Mouse (Mus musculus) intestine, embryonic 16.5 days (tissue): Measurements from ENCODE around the gene Bmi1. TPM values are rescaled to one million over a fixed set of nuclear protein-coding genes. Genes with fewer than 3 reads are reported as not detected.

Experiments used
- polyA plus RNA-seq: library from polyadenylated mRNA; unstranded; fragments of >200 nt; fragmentation: Nextera tagmentation; extraction: Ambion mirVana; gene quantifications from 2 replicates; pipeline ENCODE4 v1.2.1, GENCODE M21; 2015

The Bmi1 gene
- polyA plus RNA-seq, 1 experiment from 2014 or later, result 12.0 TPM

Other genes starting within 250 kb of the Bmi1 start
- gene Commd3, start 4.6 kb upstream of the Bmi1 start, polyA plus RNA-seq, result 232 and 238 TPM in 2 replicates
- gene Spag6, start 17.0 kb downstream of the Bmi1 start, polyA plus RNA-seq, result 0.07 TPM in 1 of 2 replicates, not detected in the other